ENCODE assay signal across 8 mouse cellular contexts in genomic region chr7:140116329-140117054, GRCm38 (mm10). TPM values are rescaled to one million over a fixed set of nuclear protein-coding genes. Genes with fewer than 3 reads are reported as not detected.
DNase-seq lines count a peak whose midpoint lies in the region; ATAC-seq and TF ChIP-seq lines count a peak whose summit lies in the region.

Gene Echs1, minus strand, starts transcription at chr7:140116476.

- 5% methylated on average over 22 of the region's 28 CpGs for WGBS in embryonic facial prominence, embryonic 14.5 days
- WGBS in kidney, adult 2 months: 3% methylated on average over 28 of the region's 28 CpGs
- WGBS in limb, embryonic 11.5 days: 3% methylated on average over 28 of the region's 28 CpGs
- WGBS in midbrain, embryonic 13.5 days: 4% methylated on average over 28 of the region's 28 CpGs

- H3K9ac ChIP-seq in embryonic facial prominence, embryonic 14.5 days (ENCODE audit: low read depth, low read length): peak within 1 kb of the TSS; percentile 80
- peak within 1 kb of the TSS; percentile 89 for H3K9ac ChIP-seq in limb, embryonic 11.5 days (ENCODE audit: low read length)
- peak within 1 kb of the TSS; percentile 86 for H3K9ac ChIP-seq in midbrain, embryonic 13.5 days (replicated peaks)

- H3K4me3 ChIP-seq in embryonic facial prominence, embryonic 14.5 days (ENCODE audit: low read depth, low read length): peak within 1 kb of the TSS; percentile 82
- peak within 1 kb of the TSS; percentile 84 for H3K4me3 ChIP-seq in kidney, adult 2 months (ENCODE audit: insufficient read depth, low read depth, low read length)
- peak within 1 kb of the TSS; percentile 74 for H3K4me3 ChIP-seq in limb, embryonic 11.5 days (ENCODE audit: low read depth, low read length)
- peak within 1 kb of the TSS; percentile 83 for H3K4me3 ChIP-seq in midbrain, embryonic 13.5 days (replicated peaks)

- H3K36me3 ChIP-seq in embryonic facial prominence, embryonic 14.5 days (ENCODE audit: control insufficient read depth, insufficient read depth, low read length): peaks cover 14% of the 10 kb centered on the region; the same call in 1 of the 2 replicates
- H3K36me3 ChIP-seq in kidney, adult 2 months (ENCODE audit: control insufficient read depth, insufficient read depth, low read length): no peaks in the 10 kb centered on the region
- no peaks in the 10 kb centered on the region for H3K36me3 ChIP-seq in limb, embryonic 11.5 days (ENCODE audit: control insufficient read depth, insufficient read depth, low read length)
- H3K36me3 ChIP-seq in midbrain, embryonic 13.5 days: peaks cover 14% of the 10 kb centered on the region

- peak; percentile 94 for ATAC-seq in embryonic facial prominence, embryonic 14.5 days (ENCODE audit: low read depth)
- peak; percentile 90 for ATAC-seq in limb, embryonic 11.5 days (ENCODE audit: insufficient number of reproducible peaks, low FRiP score, low TSS enrichment, low read depth)
- ATAC-seq in midbrain, embryonic 13.5 days: peak; percentile 96

- TF ChIP-seq POLR2A in kidney, adult 2 months (IDR thresholded peaks at IDR 0.05; ENCODE audit: low read depth, low read length): peak; percentile 54

- H3K9me3 ChIP-seq in embryonic facial prominence, embryonic 14.5 days (ENCODE audit: control insufficient read depth, low read length): no peaks in the 10 kb centered on the region
- H3K9me3 ChIP-seq in limb, embryonic 11.5 days (ENCODE audit: control insufficient read depth, low read length): no peaks in the 10 kb centered on the region
- no peaks in the 10 kb centered on the region for H3K9me3 ChIP-seq in midbrain, embryonic 13.5 days

- no peaks in the 10 kb centered on the region for H3K27me3 ChIP-seq in embryonic facial prominence, embryonic 14.5 days (replicated peaks; ENCODE audit: control insufficient read depth, insufficient read depth, low read length)
- H3K27me3 ChIP-seq in kidney, adult 2 months (replicated peaks; ENCODE audit: control insufficient read depth, insufficient read depth, low read length): no peaks in the 10 kb centered on the region
- H3K27me3 ChIP-seq in limb, embryonic 11.5 days (ENCODE audit: control insufficient read depth, insufficient read depth, low read length): no peaks in the 10 kb centered on the region
- peaks cover 2% of the 10 kb centered on the region; the same call in 1 of the 2 replicates for H3K27me3 ChIP-seq in midbrain, embryonic 13.5 days

- H3K27ac ChIP-seq in embryonic facial prominence, embryonic 14.5 days (replicated peaks; ENCODE audit: low read depth, low read length): peak within 1 kb of the TSS; percentile 85
- H3K27ac ChIP-seq in kidney, adult 2 months (ENCODE audit: insufficient read depth, low read depth, low read length): peak within 1 kb of the TSS; percentile 91
- peak within 1 kb of the TSS; percentile 68 for H3K27ac ChIP-seq in limb, embryonic 11.5 days (replicated peaks; ENCODE audit: low read depth, low read length)
- H3K27ac ChIP-seq in midbrain, embryonic 13.5 days: peak within 1 kb of the TSS; percentile 80

- DNase-seq in 416B (ENCODE audit: low read depth): peak; percentile 96
- DNase-seq in adrenal gland, postnatal 4 days (ENCODE audit: low spot score in 2 of 2): peak; percentile 77 to 90
- DNase-seq in embryonic facial prominence, embryonic 14.5 days (ENCODE audit: low spot score): peak; percentile 94
- peak; percentile 95 to 96 for DNase-seq in heart, adult 18-20 months
- peak; percentile 96 for DNase-seq in kidney, adult 2 months
- DNase-seq in limb, embryonic 11.5 days (ENCODE audit: low spot score): peak; percentile 87
- peak; percentile 82 to 90 for DNase-seq in spleen, adult 18-20 months

- no peak for TF ChIP-seq CTCF in kidney, adult 2 months (conservative IDR thresholded peaks at IDR 0.05; ENCODE audit: insufficient read depth, insufficient read length, low read depth, low read length)

- H3K4me2 ChIP-seq in embryonic facial prominence, embryonic 14.5 days (ENCODE audit: low read depth, low read length): peak within 1 kb of the TSS; percentile 89
- peak within 1 kb of the TSS; percentile 76 for H3K4me2 ChIP-seq in limb, embryonic 11.5 days (ENCODE audit: low read depth, severe bottlenecking)
- peak within 1 kb of the TSS; percentile 90 for H3K4me2 ChIP-seq in midbrain, embryonic 13.5 days (replicated peaks)

- no peaks in the 10 kb centered on the region for H3K4me1 ChIP-seq in embryonic facial prominence, embryonic 14.5 days (ENCODE audit: control insufficient read depth, insufficient read depth, low read length)
- H3K4me1 ChIP-seq in kidney, adult 2 months (ENCODE audit: control insufficient read depth, insufficient read depth, low read length): no peaks in the 10 kb centered on the region
- no peaks in the 10 kb centered on the region for H3K4me1 ChIP-seq in limb, embryonic 11.5 days (ENCODE audit: control insufficient read depth, insufficient read depth, low read length)
- peaks cover 17% of the 10 kb centered on the region for H3K4me1 ChIP-seq in midbrain, embryonic 13.5 days (replicated peaks)

RNA-seq across cellular contexts. Expression of gene Echs1, which starts in this region (rescaled TPM):
- 100 to 1,000 TPM; 290 to 325 TPM for total RNA-seq in adrenal gland, postnatal 4 days (2021)
- 136 and 146 TPM in 2 replicates for polyA plus RNA-seq in embryonic facial prominence, embryonic 14.5 days (2014; fragmentation: Nextera tagmentation; extraction: Ambion mirVana)
- 100 to 1,000 TPM; 512 to 515 TPM for total RNA-seq in heart, adult 18-20 months (2021)
- 381 and 422 TPM in 2 replicates for polyA plus RNA-seq in kidney, adult 2 months (2012; rRNA removed)
- polyA plus RNA-seq in limb, embryonic 11.5 days (2014; fragmentation: Nextera tagmentation; extraction: Ambion mirVana): 188 and 195 TPM in 2 replicates
- polyA plus RNA-seq in midbrain, embryonic 13.5 days (2015; fragmentation: Nextera tagmentation; extraction: Ambion mirVana): 132 and 133 TPM in 2 replicates

Comparison
In these comparisons a context has a peak if more than half of its experiments do, and no peak if none do; other contexts are left out.
1. Peak in every context shown above with its lines: DNase-seq, ATAC-seq, H3K4me3 ChIP-seq and H3K27ac ChIP-seq.